Mouse (Mus musculus) erythroid progenitor cell, adult 5-6 weeks (primary cell): ENCODE measurements at regions not wholly inside any gene's neighbourhood (a gene's known extent, or its start where the extent isn't known, plus 50 kb on each side); places are given as distances from the start of the nearest gene placed in this dataset.

ENCODE experiments used
- ATAC-seq: replicated peaks from 2 replicates; pipeline ENCODE4 v1.8.0; 2016; ENCODE audit warnings: moderate number of reproducible peaks, mild to moderate bottlenecking, moderate TSS enrichment, inconsistent platforms; ENCODE audit not compliant: poor library complexity, low FRiP score, severe bottlenecking

DNA sequence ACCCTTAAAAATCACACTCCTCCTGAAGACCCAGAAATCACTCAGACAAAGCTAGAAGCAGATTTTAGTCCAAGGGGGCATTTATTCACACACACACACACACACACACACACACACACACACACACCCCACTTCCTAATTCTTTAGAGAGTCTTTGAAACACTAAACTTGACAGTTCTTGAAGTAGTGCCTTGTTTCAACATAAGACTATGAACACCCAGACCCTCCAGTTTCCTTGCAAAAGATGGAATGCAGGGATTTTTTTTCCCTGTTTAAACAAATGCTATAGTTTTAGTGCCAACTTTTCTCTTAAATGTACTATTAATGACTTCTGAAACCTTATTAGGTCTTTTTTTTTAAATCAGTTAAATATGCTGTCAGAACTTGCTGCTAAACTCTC, 279.2 kb upstream of the Fat1 start:
- no peak for ATAC-seq

DNA sequence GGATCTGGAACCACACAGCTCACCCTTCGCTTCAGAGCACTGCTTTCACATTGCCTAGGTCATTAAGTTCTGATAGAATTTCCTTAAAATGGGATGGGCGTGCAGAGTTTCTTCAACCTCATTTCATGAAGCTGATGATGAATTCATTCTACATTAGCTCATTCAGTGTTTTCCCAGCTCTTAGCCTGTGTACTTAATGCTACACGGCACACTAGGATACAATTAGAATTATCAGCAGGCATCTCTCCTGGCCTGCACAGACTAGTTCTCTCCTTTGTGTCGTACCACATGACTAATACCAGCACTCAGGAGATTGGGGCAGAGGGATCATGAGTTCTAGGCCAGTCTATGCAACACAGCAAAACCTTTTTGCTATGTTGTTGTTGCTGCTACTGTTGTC, 278.8 kb upstream of the Fat1 start:
- no peak for ATAC-seq

DNA sequence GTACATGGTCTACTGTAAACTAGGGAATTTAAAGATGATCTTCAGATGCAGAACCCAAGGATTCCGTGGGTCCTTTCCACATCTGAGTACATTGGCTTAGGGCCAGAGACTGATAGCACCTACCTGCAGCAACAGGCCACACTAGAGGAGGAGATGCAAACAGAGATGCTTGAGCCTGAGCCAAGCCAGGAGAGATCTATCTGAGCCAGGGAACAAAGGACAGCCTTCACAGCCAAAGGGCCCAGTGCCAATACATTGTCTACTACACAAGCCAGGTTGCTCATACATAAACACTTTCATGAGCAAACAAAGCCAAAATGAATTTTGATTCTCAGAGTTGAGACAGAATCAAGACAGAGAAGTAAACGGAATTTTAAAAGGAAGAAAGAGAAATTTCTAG, 273.6 kb upstream of the Fat1 start:
- no peak for ATAC-seq

DNA sequence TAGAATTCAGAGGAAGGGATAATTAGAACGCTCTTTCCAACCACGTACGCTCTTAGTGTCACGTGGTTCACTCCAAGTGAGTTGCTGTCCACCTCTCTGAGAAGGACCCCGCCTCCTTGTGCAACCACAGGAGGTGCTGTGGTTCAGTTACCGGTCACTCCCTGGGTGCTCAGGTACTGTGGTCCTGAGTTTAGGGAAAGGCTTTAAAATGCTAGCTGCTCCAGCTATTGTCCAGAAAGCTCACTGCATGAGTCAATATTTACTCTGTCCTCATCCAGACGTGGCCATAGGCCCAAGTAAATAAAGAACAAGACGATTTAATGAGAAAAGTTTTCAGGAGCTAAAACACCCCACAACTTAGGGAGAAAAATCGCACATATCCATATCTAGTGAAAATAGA, 248.1 kb upstream of the Fat1 start:
- ATAC-seq: no peak

DNA sequence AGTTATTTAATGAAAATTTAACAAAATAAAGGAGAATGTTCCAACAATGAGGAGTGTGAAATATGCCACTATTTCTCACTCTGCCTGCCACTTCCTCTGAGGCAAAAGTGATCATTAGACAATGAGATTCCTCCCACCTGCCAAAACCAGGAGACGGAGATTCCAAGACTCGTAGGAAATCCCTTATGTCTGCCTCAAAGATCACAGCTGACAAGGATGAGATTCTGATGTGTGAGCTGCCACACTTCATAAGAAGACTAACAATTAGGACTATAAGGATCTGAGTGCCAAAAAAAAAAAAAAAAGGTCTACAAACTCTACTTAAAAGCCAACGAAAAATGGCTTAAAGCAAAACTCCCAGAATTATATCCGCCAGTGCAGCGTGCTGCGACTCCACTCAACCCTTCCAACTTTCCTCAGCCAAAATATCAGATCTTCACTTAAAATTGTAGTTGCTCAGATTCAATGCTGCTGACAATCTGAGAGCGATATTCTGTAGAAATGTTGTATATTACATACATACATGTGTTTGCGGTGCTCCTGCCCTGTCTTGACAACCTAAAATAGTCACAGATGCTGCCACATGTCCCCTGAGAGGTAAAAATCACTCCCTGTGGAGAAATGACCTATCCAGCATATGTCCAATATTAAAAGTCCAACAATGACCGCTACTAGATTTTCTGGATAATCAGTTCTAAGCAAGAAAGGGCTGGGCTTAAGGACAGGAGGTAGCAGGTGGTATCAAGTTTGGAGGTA, 245.2 kb upstream of the Fat1 start:
- ATAC-seq: no peak

DNA sequence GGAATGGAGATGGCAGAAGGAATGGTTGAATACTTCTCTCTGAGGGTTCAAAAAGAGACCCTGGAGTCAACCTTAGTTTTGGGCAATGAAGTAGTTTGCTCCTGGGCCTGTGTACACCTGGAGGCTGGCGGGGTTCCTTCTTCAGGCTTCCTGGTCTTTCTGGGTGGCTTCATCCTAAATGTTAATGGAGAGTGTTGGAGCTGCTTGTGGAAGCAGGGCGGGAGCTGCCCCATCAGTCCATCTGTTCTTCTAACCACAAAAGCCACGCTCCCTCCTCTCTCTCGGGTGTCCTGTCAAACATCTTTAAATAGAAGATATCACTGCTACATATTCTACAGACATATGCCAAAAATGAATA, 244.7 kb upstream of the Fat1 start:
- ATAC-seq: no peak

DNA sequence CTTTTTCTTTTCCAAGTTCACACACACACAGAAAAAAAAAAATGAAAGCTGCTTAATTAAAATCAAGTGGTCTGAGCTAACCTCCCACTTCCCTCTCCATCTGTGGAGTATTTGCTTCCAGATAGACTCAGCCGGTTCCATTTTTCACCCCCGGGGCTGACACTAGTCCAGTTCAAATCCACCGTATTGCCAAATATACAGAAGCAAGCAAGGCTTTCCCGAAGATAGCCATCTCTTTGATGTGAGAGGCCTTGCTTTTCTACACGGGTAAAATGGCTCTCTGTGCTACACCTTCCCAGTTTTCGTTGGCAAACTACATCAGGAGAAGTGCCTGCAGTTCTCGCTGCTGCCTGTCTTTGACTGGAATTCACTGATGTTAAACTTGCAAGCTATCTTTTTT, 244.1 kb upstream of the Fat1 start:
- no peak for ATAC-seq

DNA sequence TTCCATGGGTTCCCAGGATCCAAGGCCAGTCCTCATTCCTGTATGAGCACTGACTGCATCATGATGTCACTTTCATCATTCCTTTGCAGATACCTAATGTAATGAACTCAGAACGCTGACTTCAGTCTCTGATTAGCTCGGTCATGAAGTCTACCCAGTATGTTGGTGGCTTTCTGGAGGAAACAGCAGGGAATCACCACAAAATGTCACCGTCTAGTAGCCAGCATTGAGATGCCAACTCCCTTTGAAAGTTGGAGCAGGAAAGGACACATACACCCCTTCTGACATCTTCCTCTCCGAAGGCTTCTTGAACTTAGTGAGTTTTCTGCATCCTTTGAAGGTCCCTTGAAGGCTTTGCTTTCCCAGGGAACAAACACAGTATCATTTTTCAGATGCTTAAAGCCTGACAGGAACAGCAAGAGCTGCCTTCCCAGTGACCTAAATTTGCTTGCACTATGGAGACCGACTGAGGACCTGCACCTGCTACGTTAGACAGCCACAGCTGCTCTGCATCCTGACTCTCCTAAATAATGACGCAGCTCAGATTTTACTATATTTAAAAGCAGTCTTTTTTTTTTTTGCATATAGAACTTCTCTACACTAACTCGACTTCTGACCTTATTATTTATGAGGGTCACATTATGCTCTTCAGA, 243.1 kb upstream of the Fat1 start:
- ATAC-seq: no peak

DNA sequence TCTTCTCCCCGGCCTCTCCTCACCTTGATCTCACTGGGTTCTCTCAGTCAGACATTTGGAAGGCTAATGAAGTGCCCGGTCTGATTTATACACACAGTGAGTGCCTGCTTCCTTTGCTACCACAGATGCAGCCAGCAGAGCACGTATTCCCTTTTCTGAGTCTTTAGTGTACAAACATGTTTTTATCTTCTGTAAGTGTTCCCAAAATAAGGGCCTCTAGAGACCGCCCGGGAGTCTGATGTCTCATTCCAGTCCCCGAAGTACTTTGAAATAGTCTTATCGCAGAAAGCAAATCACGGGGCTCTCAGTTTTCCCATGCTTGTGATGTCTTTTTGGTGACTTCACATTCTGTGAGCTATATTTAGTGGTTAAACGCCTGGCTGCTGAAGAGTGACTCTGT, 240.4 kb upstream of the Fat1 start:
- ATAC-seq: no peak

DNA sequence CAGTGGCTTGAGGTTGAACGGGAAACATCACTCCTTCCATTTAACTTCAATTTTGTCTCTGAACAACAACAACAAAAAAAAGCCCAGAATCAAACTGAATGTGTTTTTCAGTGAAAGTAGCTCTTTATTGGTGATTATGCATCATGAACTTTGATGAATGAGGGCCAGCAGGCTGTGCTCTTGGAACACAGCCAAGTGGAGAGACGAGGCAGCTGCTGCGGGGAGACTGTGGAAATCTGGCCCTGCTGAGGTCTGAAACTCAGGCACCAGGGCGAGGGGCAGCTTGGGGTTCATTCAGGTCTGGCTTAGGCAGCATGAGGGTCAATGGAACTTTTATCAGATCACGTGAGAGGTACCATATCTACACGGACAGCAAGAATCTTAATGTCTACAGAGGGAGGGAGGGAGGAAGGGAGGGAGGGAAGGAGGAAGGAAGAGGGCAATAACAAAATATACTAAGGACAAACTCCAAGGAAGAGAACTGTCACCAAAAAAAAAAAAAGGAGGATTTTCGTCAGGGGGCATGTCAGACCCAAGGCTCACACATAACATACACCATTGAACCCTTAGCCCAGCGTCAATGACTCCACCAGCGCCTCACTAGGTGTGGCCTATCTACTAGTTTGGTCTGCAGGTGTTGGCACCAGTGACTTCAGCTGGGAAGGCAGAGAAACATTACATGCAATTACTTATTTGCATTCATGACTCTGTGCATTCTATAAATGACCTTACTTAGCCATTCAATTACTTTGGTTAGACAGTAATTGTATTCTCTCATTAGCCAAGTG, 239.0 kb upstream of the Fat1 start:
- no peak for ATAC-seq

DNA sequence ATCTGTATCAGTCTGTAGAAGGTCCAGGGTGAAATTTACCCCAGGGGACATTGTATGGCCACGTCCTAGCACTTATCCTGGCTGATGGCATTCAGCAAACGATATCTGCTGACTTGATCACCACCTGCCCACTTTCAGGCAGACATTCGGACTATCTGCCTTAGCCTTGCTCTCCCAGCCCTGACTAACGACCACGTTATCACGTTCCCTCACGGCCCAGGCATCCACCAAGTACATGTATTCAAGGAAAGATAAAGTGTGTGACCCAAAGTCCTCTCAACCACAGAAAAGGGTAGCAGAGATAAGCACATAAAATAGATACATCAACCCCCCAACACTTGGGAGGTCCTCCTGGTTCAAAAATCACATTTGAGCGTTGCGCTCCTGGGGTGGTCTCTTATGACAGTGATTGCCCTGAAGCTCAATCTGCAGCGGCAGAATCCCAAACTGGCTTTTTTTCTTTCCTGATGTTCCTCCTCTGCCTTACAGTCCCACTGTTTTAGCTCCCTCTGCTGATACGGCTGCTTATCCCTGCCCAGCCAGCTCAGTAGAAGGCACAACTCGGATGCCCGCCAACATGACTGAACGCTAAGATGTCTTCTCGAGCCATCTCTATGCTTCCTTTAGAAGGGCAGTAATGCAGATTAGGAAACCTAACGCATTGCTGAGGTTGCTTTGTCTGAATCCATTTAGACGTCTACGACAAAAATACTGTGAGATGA, 235.7 kb upstream of the Fat1 start:
- ATAC-seq: peak; percentile 71

DNA sequence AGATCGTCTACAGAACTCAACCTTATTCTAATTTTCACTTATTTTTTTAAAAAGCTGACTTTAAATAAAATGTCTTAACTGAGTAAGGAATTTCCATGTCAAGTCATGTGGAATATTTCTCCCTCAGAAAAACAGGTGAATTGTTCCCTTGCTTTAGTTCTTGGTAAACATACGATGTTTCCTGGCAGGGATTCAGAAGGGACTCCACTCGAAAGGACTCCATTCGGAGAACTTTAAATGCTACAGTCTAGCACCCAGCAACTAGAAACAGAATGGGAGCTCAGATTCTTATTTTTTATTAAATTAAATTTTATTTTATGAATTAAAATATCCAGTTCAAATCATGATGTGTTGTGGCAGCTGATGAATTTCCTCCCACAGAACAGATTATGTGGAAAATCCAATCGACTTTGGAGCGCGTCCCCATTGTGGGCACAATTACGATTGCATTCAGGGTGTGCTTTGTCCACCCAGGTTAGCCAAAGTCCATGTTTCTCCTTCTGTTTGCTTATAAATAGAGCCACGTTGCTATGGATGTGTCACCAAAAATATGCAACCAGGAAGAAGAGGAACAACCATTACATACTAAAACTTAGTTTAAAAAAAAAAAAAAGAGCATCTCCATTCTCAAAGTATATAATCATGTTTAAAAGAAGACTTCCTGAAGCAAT, 230.5 kb upstream of the Fat1 start:
- no peak for ATAC-seq

DNA sequence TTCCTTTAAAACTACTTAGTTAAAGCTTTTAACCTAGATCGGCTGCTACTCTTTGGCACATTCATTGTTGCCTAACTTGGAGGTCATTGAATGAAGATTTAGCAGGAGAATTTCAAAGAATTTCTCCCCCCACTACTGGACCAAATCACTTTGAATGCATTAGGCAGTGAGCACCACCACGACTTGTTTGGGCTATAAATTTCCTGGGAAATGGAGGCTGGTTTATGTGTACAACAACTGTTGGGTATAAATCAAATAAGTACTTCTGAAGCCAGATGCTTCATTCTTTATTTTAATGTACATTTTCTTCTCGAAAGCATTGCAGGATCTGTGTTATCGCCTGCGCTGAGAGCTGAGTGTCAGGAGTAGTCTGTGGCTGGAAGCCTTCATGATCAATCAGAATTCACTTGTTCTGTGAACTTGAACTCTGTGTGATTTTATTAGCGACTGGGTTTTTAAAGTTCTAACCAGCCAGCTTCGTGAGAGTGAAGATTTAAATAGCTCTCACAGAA, 226.5 kb upstream of the Fat1 start:
- ATAC-seq: no peak

DNA sequence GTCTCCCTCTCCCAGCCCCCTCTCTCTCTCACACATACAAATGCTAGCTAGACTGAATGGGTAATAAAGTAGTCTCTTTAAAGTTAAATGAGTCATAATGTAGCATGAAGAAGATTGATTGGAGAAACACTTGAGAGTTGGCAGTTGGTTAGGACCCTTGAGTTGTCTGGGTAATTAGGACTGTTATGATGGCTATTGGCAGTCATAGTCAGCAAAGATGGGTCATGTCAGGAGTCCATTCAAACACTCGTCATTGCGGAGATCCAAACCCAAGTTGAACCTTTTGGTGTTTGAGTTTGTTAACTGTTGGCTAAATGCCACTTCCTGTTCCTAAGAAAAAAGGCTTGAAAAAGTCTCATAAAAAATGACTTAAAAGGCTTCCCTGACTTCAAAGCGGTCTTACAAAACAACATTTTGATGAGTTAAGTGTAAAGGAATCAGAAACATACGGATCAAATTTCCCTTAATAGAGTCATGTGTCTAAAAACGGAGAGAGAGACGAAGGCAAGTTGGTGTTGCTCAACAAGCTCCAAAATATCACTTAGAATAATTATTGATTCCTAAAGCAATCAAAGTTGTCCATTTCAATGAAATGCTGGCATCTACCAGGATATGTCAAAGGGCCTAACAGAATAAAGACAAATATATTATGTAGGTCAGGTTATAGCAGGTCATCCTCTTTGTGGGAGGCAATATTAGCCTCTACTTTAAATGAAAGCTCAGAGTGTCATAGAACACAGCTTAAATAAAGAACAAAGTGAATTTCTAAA, 225.9 kb upstream of the Fat1 start:
- ATAC-seq: no peak

DNA sequence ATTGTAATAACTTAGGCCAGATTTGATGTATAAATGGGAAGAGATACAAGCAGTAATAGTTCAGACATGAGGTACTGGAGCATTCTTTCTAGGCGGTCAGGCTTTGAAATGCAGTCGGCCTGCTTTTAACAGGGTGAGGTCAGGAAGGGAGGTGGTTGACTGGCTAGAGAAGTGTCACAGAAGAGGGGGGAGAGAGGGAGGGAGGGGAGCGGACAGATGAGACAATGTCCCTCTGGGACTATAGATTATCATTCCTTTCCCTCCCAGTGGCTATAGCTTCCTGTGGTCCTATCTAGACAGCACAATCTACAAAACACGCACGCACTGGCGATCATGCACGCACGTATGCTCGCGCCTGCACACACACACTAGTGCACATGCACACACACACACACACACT, 200.7 kb upstream of the Fat1 start:
- ATAC-seq: no peak

DNA sequence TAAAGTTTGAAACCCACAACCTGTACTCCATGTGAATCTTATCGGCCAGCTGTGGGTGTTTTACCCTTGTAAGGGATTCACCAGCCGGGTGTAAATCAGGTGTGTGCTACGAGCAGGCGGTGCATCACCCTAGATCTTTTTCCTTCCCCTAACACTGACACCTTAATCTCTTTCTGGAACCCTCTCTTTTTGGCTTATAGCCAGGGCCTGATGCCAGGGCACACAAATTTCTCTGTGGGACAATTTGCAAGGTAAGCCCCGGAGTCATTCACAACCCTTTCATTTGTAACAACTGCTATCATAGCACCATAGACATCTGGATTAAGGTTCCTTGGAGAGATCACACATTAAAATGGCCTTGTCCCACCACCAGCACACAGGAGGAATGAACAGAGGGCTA, 199.4 kb upstream of the Fat1 start:
- ATAC-seq: no peak

DNA sequence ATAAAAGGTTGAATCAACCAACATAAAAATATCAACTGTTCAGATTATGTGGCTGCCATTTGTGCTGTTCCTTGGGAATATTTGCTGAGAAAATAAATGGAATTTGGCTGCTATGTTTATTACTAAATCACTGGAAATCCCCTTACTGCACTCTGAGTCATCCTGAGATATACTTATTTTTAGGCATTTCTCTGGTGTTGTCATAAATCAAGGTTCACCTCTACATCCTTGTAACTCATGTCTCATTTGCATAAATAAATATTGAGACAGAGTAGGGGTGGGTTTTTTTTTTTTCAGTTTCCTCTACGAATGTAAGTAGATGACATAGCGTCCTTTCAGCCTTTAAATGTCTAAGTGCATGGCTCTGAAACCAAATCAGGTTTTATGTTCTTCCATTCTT, 191.9 kb upstream of the Fat1 start:
- no peak for ATAC-seq

DNA sequence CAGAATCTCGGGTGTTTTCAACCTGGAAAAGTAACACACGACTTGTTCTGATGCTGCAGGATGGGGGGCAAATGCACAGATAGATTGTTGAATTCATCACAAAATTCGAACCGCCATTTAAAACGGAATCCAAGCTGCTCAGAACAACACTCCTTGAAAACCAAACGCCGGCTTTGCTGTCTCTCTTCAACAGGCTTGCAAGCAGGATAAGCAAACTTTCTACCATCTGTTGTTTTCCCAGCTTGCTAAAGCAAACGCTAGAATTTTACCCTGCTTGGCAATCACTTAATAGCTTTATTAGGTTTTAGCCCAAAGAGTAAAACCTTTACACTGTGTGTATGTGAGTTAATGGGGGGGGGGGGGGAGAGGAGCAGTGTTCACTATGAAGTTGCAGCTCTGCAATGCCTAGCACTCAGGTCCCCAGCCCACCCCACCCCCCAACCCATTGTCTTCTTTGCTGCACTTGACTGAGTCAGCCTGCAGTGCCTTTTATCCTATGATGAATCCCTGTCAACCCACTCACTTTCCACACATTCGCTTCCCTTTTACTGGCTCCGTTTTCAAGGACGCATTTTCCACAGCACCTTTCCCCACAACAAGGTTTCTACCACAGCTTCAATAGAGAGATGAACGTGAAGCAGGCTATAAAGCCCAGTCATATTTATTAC, 190.1 kb upstream of the Fat1 start:
- ATAC-seq: no peak

DNA sequence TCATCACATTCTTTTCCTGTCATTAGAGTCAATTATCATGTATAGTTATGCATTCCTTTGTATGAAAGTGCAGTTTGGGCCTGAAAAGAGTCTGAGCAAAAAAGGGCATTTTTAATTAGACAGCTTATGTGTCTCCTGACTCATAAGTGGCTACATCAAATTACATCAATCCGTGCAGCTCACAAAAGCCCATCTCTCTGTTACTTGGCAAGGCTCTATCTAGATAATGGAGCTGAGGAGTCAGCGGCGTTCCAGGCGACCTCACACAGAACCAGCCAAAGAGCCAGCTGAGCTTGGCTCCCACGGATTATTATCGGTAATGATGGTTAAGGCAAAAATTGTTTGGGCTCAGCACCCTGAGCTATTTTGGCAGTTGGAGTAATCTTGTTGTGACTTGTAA, 176.5 kb upstream of the Fat1 start:
- ATAC-seq: no peak
